Mouse (Mus musculus) naive thymus-derived CD4-positive, alpha-beta T cell, adult 2 months (primary cell): ENCODE measurements at regions not wholly inside any gene's neighbourhood (a gene's known extent, or its start where the extent isn't known, plus 50 kb on each side); places are given as distances from the start of the nearest gene placed in this dataset.

Experiments used
- DNase-seq: peaks from one replicate; pipeline ENCODE4 v3.0.0-alpha.2; 2011; ENCODE audit warnings: low read depth

- no peak for DNase-seq
These were observed 202.1 kb downstream of the Sox11 start for GRCm38 (mm10) chr12:27140335-27140702.

GRCm38 (mm10) chr12:27139683-27140334, 202.6 kb downstream of the Sox11 start:
- DNase-seq, result no peak

GRCm38 (mm10) chr12:27138663-27139633, 203.4 kb downstream of the Sox11 start:
- DNase-seq, result no peak

GRCm38 (mm10) chr12:27135997-27136559, 206.3 kb downstream of the Sox11 start:
- DNase-seq, result no peak

- no peak for DNase-seq
These were observed 211.8 kb downstream of the Sox11 start for GRCm38 (mm10) chr12:27130544-27130943.

- DNase-seq, result no peak
These were observed 215.2 kb downstream of the Sox11 start for GRCm38 (mm10) chr12:27127054-27127605.

GRCm38 (mm10) chr12:27118581-27118980, 223.8 kb downstream of the Sox11 start:
- DNase-seq, result no peak

- no peak for DNase-seq
These were observed 227.0 kb downstream of the Sox11 start for GRCm38 (mm10) chr12:27115392-27115791.

- DNase-seq, result no peak
These were observed 237.3 kb downstream of the Sox11 start for GRCm38 (mm10) chr12:27104925-27105571.

- DNase-seq, result no peak
These were observed 239.4 kb downstream of the Sox11 start for GRCm38 (mm10) chr12:27102996-27103395.

- DNase-seq, result no peak
These were observed 253.2 kb downstream of the Sox11 start for GRCm38 (mm10) chr12:27089206-27089605.

- DNase-seq, result no peak
These were observed 256.5 kb downstream of the Sox11 start for GRCm38 (mm10) chr12:27085890-27086289.

- DNase-seq, result no peak
These were observed 258.5 kb downstream of the Sox11 start for GRCm38 (mm10) chr12:27083645-27084550.

GRCm38 (mm10) chr12:27083089-27083488, 259.3 kb downstream of the Sox11 start:
- DNase-seq, result no peak

GRCm38 (mm10) chr12:27082624-27083023, 259.8 kb downstream of the Sox11 start:
- DNase-seq, result no peak

GRCm38 (mm10) chr12:27076107-27076738, 266.2 kb downstream of the Sox11 start:
- DNase-seq, result no peak

GRCm38 (mm10) chr12:27065011-27065517, 277.3 kb downstream of the Sox11 start:
- no peak for DNase-seq

GRCm38 (mm10) chr12:27063518-27063917, 278.9 kb downstream of the Sox11 start:
- no peak for DNase-seq

GRCm38 (mm10) chr12:27062511-27063264, 279.7 kb downstream of the Sox11 start:
- DNase-seq, result no peak
